Mouse (Mus musculus): ENCODE measurements around the gene Vps33a. TPM values are rescaled to one million over a fixed set of nuclear protein-coding genes. Genes with fewer than 3 reads are reported as not detected.
"Not testable (repeated sequence)": the region's sequence is repeated elsewhere in the genome, so short reads cannot be mapped to it uniquely, and the experiment has no call there.

Gene Vps33a
- polyA plus RNA-seq, 1 experiment from 2014 or later: 28.9 TPM

DNA sequence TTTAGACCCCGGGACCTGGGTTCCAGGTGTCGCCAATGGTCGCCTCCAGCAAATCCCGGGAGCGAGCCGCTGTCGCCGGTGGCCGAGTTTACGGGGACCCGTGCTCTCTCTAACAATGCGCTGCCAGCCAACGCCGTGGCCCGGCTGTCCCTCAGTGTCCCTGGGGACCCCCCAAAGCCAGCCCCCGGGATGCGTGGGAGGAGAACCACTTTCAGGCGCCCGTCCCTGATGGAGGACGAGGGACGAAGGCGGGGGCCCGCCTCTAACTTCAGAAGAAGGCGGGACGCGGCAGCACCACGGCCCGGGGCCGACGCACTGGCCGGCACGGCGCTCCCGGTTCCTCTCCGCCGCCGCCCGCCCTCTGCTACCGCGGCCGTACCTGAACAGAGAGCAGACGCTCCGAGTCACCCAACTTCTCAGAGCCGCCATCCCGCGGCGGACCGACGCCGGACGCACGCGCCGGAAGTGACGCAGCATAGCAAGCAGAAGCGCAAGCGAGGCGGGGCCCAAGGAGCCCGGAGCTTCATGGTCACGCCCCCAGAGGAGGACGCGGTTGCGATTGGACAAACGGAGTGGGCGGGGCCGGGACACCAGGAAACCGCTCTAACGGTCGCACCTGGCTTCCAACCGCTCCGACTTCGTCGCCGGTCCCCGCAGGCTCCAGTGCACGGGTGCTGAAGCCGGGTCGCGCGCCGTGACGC, 49.0 kb downstream of the Vps33a start, which contains the start of gene Diablo:
Gene Diablo (minus strand): TSS at position 485 of the 701 bp plus-strand sequence.
- Histone ChIP-seq H3K4me1 (peaks cover 23% of the 10 kb centered on the region), H3K27ac (peak within 1 kb of the TSS; percentile 42; the same call in 1 of the 2 replicates), H3K36me3 (peaks cover 21% of the 10 kb centered on the region), H3K9ac (peak within 1 kb of the TSS; percentile 71), H3K4me3 (replicated peaks) (peak within 1 kb of the TSS; percentile 82), H3K4me2 (peak within 1 kb of the TSS; percentile 93), H3K27me3 (no peaks in the 10 kb centered on the region), H3K9me3 (replicated peaks) (no peaks in the 10 kb centered on the region)
- WGBS: under 1% methylated on average over 82 of the region's 82 CpGs
- peak; percentile 98 for ATAC-seq (replicated peaks; ENCODE audit: low FRiP score)

DNA sequence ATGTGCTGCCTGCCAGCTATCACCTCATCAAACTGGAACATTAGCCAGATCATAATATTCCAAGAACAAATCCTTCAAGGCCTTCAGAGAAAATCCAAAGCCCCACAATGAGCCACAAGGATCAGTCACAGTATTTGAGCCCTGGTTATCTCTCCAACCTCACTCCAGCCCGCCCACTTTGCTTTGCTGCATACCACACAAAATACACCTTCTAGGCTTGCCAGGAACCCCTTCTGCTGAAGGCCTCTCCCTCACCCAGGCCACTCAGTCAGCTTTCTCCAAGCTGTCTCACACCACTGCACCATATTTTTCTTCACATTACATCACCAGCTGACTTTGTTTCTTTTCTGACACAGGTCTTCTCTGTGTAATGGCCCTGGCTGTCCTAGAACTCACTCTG, 50.7 kb downstream of the Vps33a start:
- Histone ChIP-seq H3K9ac (no peak overlapping the region), H3K4me3 (replicated peaks) (no peak overlapping the region), H3K27me3 (no peaks in the 10 kb centered on the region), H3K36me3 (peaks cover 32% of the 10 kb centered on the region), H3K4me2 (no peak overlapping the region), H3K9me3 (replicated peaks) (no peaks in the 10 kb centered on the region), H3K4me1 (peaks cover 23% of the 10 kb centered on the region), H3K27ac (no peak overlapping the region)
- 88% methylated on average over 1 of the region's 1 CpGs for WGBS
- ATAC-seq (replicated peaks; ENCODE audit: low FRiP score): no peak

DNA sequence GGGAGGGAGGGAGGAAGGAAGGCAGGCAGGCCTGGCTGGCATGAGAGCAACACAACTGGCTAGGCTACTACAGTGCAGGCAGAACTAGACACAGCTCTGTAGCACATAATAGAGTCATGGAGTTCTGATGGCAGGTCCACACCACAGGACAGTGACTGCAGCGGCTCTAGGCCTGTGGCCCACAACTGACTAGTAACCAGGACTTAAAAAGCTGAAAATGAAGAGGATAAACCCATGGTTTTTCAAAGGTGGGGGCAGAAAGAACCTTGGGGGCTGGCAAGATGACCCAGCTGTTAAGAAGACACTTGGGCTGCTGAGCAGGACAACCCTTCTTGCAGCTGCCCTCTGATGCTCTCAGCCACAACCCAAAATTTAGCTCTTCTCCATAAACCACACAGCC, 51.2 kb downstream of the Vps33a start:
- peaks cover 23% of the 10 kb centered on the region for H3K4me1 ChIP-seq
- H3K4me3 ChIP-seq (replicated peaks): no peak overlapping the region
- no peak overlapping the region for H3K4me2 ChIP-seq
- no peak overlapping the region for H3K27ac ChIP-seq
- no peak overlapping the region for H3K9ac ChIP-seq
- H3K36me3 ChIP-seq: peaks cover 33% of the 10 kb centered on the region
- no peaks in the 10 kb centered on the region for H3K27me3 ChIP-seq
- 78% methylated on average over 1 of the region's 1 CpGs for WGBS
- ATAC-seq (replicated peaks; ENCODE audit: low FRiP score): no peak
- H3K9me3 ChIP-seq (replicated peaks): no peaks in the 10 kb centered on the region

DNA sequence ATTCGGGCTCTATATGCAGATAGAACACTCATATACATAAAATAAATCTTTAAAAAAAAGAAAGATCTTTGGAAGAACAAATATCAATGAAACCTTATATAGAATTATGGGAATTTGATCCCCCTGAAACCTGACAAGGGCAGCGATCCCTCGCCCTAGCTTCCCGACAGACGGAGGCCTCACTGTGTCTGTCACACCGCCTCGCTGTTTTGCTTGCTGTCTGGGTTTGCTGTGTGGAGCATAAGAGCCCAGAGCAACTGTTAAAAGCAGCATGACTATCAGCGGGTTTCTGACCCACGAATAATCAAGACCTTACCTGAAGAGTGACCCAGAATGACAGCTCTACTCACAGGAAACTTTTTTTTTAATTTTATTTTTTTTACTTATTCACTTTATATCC, 52.2 kb downstream of the Vps33a start:
- peaks cover 40% of the 10 kb centered on the region for H3K36me3 ChIP-seq
- H3K27ac ChIP-seq: no peak overlapping the region
- H3K4me2 ChIP-seq: no peak overlapping the region
- 64% methylated on average over 9 of the region's 9 CpGs for WGBS
- no peaks in the 10 kb centered on the region for H3K9me3 ChIP-seq (replicated peaks)
- no peak for ATAC-seq (replicated peaks; ENCODE audit: low FRiP score)
- H3K4me3 ChIP-seq (replicated peaks): no peak overlapping the region
- H3K9ac ChIP-seq: no peak overlapping the region
- H3K4me1 ChIP-seq: peaks cover 23% of the 10 kb centered on the region
- no peaks in the 10 kb centered on the region for H3K27me3 ChIP-seq

DNA sequence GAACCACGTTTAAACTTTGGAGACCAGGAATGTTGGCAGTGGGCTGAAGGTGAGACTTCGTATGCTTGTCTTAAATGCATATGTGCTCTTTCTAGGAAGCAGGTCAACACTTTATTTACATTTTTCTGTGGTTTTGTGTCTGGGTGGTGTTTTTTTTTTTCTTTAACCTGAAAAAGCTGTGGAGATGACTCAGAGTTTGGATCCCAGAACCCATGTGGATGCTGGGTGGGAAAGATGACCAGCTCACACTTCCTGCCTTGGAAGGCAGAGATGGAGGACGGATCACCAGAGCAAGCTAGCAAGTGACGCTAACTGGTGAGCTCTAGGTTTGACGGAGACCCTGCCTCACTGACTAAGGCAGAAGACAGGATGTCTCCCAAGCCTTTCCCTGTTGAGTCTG, 58.0 kb downstream of the Vps33a start:
- H3K9me3 ChIP-seq (replicated peaks): no peaks in the 10 kb centered on the region
- H3K4me3 ChIP-seq (replicated peaks): no peak overlapping the region
- no peak overlapping the region for H3K4me2 ChIP-seq
- no peak for ATAC-seq (replicated peaks; ENCODE audit: low FRiP score)
- WGBS: 94% methylated on average over 5 of the region's 5 CpGs
- no peaks in the 10 kb centered on the region for H3K4me1 ChIP-seq
- H3K27ac ChIP-seq: no peak overlapping the region
- peaks cover 8% of the 10 kb centered on the region for H3K27me3 ChIP-seq
- peaks cover 68% of the 10 kb centered on the region for H3K36me3 ChIP-seq
- H3K9ac ChIP-seq: no peak overlapping the region

DNA sequence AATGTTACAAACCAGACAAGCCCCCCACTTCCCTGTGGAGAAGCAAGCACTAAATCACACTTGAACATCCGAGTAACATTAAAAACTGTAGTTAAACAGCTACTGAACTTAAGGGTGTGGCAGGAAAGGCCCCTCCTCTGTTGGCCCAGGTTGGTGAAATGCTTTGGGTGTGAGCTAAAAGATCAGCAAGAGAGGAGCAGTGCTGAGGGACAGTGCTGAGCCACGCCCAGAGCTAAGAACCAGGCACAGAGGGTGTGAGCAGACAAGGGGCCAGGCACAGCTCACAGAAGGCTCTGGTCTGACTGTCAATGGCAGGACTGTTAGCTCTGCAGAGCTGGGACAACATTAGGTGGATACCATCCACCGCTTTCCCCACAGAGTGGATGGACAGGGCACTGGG, 60.7 kb downstream of the Vps33a start:
- Histone ChIP-seq H3K9me3 (replicated peaks) (no peaks in the 10 kb centered on the region), H3K4me1 (peaks cover 14% of the 10 kb centered on the region), H3K9ac (no peak overlapping the region), H3K4me2 (no peak overlapping the region), H3K27me3 (peaks cover 35% of the 10 kb centered on the region), H3K36me3 (peaks cover 43% of the 10 kb centered on the region), H3K4me3 (replicated peaks) (no peak overlapping the region), H3K27ac (no peak overlapping the region)
- WGBS: 68% methylated on average over 3 of the region's 3 CpGs
- ATAC-seq (replicated peaks; ENCODE audit: low FRiP score): no peak

DNA sequence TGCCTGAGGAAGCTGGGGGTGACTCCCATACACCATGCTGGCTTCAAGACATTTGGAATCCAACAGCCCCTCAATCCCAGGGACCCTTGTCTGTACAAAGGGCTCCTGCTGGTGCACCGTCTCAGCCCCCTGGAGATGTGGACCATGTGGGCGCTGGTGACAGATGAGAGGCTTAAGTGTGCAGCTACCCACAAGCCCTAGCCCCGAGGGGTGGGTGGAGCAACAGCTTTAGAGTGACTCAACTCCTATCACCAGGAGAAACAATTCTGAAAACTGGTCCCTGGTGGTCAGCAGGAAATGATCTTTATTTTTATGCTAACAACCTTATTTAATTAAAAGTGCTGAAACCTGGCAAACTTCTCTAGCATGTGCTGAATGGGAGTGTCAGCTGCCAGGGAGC, 61.4 kb downstream of the Vps33a start:
- Histone ChIP-seq H3K4me1 (peaks cover 14% of the 10 kb centered on the region), H3K36me3 (peaks cover 36% of the 10 kb centered on the region), H3K27me3 (peaks cover 41% of the 10 kb centered on the region)
- 88% methylated on average over 3 of the region's 3 CpGs for WGBS
- not testable (repeated sequence) for H3K9me3 ChIP-seq (replicated peaks); H3K9ac ChIP-seq; ATAC-seq (replicated peaks; ENCODE audit: low FRiP score); H3K4me2 ChIP-seq; H3K27ac ChIP-seq; H3K4me3 ChIP-seq (replicated peaks)

DNA sequence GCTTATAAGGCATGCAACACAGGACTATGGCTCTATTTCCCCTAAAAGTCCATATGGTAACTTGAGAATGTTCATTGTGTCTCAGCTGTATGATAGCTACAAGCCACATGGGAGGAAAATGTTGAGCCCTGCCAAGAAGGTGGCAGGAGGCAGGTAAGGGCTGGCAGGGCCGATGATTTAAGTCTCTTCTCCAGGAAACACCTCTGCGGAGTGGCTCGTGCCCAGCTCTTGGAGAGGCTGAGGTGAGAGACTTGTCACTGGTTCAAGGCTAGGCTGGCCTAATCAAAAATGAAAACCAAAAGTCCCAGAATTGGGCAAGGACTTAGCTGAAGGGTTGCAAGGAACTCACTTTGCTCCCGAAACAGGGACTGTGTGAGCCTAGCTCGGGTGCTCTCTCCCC, 62.7 kb downstream of the Vps33a start, which contains the start of gene B3gnt4:
Gene B3gnt4 (plus strand): TSS at position 301 of the 400 bp plus-strand sequence.
- H3K9ac ChIP-seq: no peak within 1 kb of the TSS
- ATAC-seq (replicated peaks; ENCODE audit: low FRiP score): no peak
- 79% methylated on average over 5 of the region's 5 CpGs for WGBS
- H3K4me2 ChIP-seq: no peak within 1 kb of the TSS
- no peaks in the 10 kb centered on the region for H3K9me3 ChIP-seq (replicated peaks)
- peaks cover 46% of the 10 kb centered on the region for H3K27me3 ChIP-seq
- H3K27ac ChIP-seq: no peak within 1 kb of the TSS
- H3K36me3 ChIP-seq: peaks cover 23% of the 10 kb centered on the region
- H3K4me1 ChIP-seq: peaks cover 14% of the 10 kb centered on the region
- no peak within 1 kb of the TSS; the same call in 1 of the 2 replicates for H3K4me3 ChIP-seq (replicated peaks)

DNA sequence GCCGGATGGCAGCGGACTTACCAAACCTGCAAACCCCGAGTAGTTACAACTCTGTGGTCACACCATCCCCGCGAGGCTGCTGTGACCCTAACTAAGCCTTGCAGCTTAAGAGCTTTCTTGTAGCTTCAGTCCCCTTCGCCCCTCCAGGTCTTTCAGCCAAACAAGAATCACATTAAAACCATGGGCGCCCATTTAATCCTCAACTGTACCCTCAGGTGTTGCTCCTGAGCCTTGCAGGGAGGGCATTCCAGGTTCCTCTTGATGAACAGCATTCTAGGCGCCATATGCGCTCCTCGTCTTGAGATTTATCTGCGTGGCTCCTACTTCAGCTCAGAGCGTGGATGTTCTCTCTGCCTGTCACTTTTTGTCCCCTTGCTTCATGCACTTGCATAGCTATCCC, 63.9 kb downstream of the Vps33a start:
- Histone ChIP-seq H3K9me3 (replicated peaks) (no peaks in the 10 kb centered on the region), H3K9ac (peak overlapping the region; percentile 41; the same call in 1 of the 2 replicates), H3K4me2 (peak overlapping the region; percentile 92), H3K4me3 (replicated peaks) (peak overlapping the region; percentile 67), H3K36me3 (peaks cover 13% of the 10 kb centered on the region; the same call in 1 of the 2 replicates), H3K4me1 (peaks cover 14% of the 10 kb centered on the region), H3K27ac (no peak overlapping the region), H3K27me3 (peaks cover 52% of the 10 kb centered on the region)
- ATAC-seq (replicated peaks; ENCODE audit: low FRiP score): no peak
- 8% methylated on average over 12 of the region's 12 CpGs for WGBS

DNA sequence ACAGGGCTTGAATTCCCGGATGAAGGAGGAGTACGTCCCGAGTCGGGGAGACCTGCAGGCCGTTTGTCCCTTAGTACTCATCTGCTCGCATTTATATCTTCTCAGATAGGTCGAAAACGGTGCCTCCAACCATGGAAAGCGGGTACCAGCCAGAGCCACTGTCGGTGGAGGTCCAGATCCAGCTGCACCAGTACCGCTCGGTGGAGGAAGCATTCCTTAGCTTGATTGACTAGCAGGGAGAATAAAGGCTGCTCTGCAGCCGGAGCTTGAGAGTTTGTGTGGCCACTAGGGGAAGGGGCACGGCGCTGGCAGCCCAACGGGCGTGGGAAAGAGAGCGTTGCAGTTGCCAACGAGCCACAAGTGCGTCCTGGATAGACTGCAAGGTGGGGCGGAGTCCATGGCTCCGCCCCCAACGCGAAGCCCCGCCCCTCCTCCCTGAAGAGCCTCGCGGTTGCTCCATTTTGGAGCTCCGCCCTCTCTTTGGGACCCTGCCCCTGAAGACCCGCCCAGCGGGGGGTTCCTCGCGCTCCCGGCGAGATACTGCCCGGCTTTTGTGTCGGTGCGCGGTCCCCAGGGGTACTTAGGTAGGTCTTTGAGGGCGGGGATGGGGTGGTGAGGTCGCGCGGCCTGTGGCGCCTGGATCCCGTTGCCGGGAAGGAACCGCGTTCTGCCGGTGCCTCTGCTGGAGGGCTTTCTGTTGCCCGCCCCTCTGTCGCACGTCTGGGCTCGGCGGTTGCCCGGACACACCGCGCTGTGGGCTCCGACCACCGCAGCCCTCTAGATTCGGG, 64.7 kb downstream of the Vps33a start:
- Histone ChIP-seq H3K4me3 (replicated peaks) (peak overlapping the region; percentile 67), H3K27me3 (peaks cover 52% of the 10 kb centered on the region), H3K4me1 (peaks cover 14% of the 10 kb centered on the region), H3K4me2 (peak overlapping the region; percentile 92), H3K9ac (peak overlapping the region; percentile 41), H3K36me3 (peaks cover 10% of the 10 kb centered on the region; the same call in 1 of the 2 replicates), H3K9me3 (replicated peaks) (no peaks in the 10 kb centered on the region), H3K27ac (no peak overlapping the region)
- WGBS: 1% methylated on average over 59 of the region's 59 CpGs
- ATAC-seq (replicated peaks; ENCODE audit: low FRiP score): peak; percentile 92

DNA sequence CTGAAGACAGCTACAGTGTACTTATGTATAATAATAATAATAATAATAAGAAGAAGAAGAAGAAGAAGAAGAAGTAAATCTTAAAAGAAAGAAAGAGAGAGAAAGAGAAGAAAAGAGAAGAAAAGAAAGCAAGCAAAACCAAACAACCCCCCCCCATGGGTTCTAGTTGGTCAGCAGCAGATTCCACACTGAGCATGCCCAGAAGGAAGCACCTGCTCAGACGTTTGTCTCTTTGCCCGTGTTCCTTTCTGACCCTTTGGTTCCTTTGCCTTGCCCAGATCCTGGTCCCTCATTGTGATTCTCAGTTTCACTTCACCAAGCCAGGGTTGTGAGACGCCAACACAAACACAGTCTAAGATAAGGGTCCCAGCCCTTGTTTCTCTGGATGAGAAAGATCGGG, 70.9 kb downstream of the Vps33a start:
- Histone ChIP-seq H3K4me1 (peaks cover 10% of the 10 kb centered on the region), H3K9me3 (replicated peaks) (no peaks in the 10 kb centered on the region), H3K9ac (no peak overlapping the region), H3K4me2 (no peak overlapping the region), H3K27ac (no peak overlapping the region), H3K36me3 (no peaks in the 10 kb centered on the region), H3K27me3 (peaks cover 15% of the 10 kb centered on the region), H3K4me3 (replicated peaks) (no peak overlapping the region)
- 74% methylated on average over 4 of the region's 4 CpGs for WGBS
- ATAC-seq (replicated peaks; ENCODE audit: low FRiP score): no peak

DNA sequence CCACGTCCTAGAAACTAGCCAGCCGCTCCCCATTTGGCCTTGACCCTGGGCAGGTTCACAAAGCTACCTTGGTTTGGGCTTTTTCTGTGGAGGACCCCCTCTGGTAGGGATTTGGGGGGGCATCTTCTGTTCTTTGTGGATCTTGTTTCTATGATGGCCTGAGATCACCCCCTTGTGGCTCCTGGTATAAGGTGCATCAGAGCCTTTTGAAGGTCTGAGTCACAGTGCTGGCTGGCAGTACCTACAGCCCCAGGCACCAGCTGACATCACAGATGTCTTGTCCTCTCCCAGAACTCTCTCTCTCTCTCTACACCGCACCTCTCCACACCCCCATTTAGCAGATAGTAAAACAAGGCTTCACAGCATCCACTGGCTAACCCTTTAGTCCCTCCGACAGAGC, 73.1 kb downstream of the Vps33a start:
- no peaks in the 10 kb centered on the region for H3K36me3 ChIP-seq
- no peak overlapping the region for H3K4me2 ChIP-seq
- no peak overlapping the region for H3K4me3 ChIP-seq (replicated peaks)
- no peak for ATAC-seq (replicated peaks; ENCODE audit: low FRiP score)
- H3K4me1 ChIP-seq: peaks cover 15% of the 10 kb centered on the region
- 45% methylated on average over 4 of the region's 4 CpGs for WGBS
- H3K27ac ChIP-seq: no peak overlapping the region
- H3K9ac ChIP-seq: no peak overlapping the region
- H3K9me3 ChIP-seq (replicated peaks): no peaks in the 10 kb centered on the region
- peaks cover under 1% of the 10 kb centered on the region; the same call in 1 of the 2 replicates for H3K27me3 ChIP-seq
